Mouse (Mus musculus) heart, postnatal 36 days (tissue): ENCODE measurements around the gene Daxx. TPM values are rescaled to one million over a fixed set of nuclear protein-coding genes. Genes with fewer than 3 reads are reported as not detected.
A peak's percentile ranks its signal among the peaks of the same experiment; 100 is the strongest.

Experiments
- DNase-seq, 2 experiments: peaks; one replicate each; pipeline ENCODE4 v3.0.0; 2021 to 2022
- intact Hi-C: fragments of 180-260 bp; cut with DNase I; formaldehyde crosslinking; loops from one replicate; pipeline ENCODE4 v1.15.1; 2025
- total RNA-seq, 2 experiments: library from RNA; stranded (reverse); gene quantifications; 2 replicates each; pipeline ENCODE4 v1.2.3; 2021

The Daxx gene
- total RNA-seq, 2 experiments from 2014 or later = 15.7 to 18.0 TPM

DNA sequence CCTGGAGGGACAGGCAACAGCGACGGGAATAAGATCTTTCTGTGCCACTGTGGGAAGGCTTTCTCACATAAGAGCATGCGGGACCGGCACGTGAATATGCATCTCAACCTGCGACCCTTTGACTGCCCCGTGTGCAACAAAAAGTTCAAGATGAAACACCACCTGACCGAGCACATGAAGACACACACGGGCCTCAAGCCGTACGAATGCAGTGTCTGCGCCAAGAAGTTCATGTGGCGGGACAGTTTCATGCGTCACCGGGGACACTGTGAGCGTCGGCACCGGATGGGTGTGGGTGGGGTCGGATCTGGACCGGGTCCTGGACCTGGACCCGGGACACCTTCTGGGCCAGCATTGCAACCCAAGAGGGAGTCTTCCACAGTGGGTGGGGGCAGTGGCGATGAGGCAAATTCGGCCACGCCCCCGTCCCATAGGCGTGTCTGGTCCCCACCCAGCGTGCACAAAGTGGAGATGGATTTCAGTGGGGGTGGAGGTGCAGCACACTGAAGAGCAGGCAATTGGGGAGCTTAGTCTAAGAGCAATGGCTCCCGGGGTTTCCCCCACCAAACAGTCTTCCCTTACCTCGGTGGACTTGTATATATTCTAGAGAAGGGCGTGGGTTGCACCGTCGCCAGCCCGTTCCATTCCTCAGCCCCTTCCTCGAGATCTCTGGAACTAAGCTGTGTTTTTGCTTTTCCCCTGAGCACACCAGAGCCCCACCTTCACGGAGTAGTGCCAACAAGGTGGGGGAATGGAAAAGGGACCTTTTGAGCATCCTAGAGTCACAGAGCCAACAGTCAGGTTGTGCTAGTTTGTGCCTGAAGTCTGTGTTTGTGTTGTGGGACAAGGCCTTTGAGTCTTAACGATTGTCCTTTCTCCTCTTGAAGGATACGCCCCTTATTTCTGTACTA is 9.3 kb downstream of the Daxx start:
- DNase-seq = peak; percentile 55 to 59
- intact Hi-C loops = no loop called here

DNA sequence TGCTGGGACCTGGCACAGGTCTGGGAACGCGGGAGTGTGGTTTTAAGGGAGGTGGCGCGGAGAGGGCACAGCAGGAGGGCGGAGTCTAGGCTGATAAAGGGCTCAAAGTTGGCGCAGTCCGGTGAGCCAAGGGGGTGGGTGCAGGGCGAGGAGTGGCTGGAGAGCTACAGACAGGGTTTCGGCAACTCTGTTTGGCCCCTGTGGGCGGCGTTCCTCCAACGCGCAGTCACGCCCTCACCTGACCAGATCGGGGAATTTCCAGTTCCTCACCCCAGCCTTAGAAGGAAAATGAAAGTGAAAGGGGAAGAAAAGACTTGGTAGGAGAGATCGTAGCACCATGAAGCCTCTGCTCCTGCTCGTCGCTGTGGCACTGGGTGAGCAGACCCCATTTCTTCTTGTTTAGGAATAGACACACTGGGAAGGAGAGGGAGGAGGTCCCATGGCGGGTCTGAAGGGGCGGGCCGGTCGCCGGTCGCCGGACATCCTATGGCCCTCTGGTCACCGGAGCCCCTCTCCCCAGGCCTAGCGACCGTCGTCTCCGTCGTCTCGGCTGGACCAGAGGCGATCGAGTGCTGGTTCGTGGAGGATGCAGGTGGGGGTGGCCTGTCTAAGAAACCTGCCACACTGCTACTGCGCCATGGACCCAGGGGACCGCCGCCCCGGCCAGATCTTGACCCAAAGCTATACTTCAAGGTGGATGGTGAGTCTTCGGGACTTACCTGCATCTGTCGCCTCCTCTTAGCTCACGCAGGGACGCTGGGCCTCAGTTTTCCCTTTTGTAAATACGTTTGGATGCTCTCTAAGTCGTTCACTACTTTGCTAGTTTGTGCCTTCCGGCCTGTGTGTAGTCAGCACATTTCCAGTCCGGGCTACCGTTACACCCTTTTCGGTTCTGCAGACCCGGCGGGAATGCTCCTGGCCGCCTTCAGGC is 10.4 kb downstream of the Daxx start:
- intact Hi-C loops = loop anchor here (2.0 kb wide), 1 partner anchor 17 kb away; no protein-coding TSS in a partner anchor
- DNase-seq = peak; percentile 79 to 81

GRCm38 (mm10) chr17:33920282-33921097 is 11.3 kb downstream of the Daxx start:
- peak; percentile 86 to 88 for DNase-seq
- intact Hi-C loops = loop anchor here (2.0 kb wide), 1 partner anchor 18 kb away; no protein-coding TSS in a partner anchor

- intact Hi-C loops = loop anchor here (2.0 kb wide), 1 partner anchor 19 kb away; no protein-coding TSS in a partner anchor
- DNase-seq = no peak
Measured at GRCm38 (mm10) chr17:33921361-33921760, 12.1 kb downstream of the Daxx start.

GRCm38 (mm10) chr17:33924577-33925283 is 15.5 kb downstream of the Daxx start:
- peak in 1 of 2 experiments; percentile 55 for DNase-seq
- intact Hi-C loops = loop anchor here (5.0 kb wide), 1 partner anchor 32 kb away; the partner anchor contains the start of gene Kifc1

DNA sequence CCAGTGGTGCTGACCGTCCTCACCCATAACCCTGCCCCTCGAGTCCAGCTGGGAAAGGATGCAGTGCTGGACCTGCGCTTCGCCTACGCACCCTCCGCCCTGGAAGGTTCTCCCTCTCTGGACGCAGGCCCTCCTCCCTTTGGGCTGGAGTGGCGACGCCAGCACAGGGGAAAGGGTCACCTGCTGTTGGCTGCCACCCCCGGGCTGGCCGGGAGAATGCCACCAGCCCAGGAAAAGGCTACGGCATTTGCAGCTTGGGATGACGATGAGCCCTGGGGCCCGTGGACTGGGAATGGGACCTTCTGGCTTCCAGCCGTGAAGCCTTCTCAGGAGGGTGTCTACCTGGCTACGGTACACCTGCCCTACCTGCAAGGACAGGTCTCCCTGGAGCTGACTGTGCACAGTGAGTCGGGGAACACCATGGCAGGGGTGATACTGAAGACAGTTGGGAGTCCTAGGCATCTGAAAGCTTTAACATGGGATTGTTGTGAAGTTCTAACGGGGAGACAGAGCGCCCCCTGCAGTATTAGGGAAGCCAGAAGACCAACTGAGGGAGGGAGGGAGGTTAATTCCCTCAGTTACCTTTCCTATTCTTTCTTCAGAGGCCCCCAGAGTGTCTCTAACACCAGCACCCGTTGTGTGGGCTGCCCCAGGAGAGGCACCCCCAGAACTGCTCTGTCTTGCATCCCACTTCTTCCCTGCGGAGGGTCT is 16.3 kb downstream of the Daxx start:
- intact Hi-C loops = loop anchor here (5.0 kb wide), 1 partner anchor 33 kb away; the partner anchor contains the start of gene Kifc1
- no peak for DNase-seq

GRCm38 (mm10) chr17:33926207-33926932 is 17.2 kb downstream of the Daxx start:
- DNase-seq = no peak
- intact Hi-C loops = loop anchor here (5.0 kb wide), 1 partner anchor 34 kb away; the partner anchor contains the start of gene Kifc1

- intact Hi-C loops = loop anchor here (5.0 kb wide), 1 partner anchor 36 kb away; the partner anchor contains the start of gene Kifc1
- DNase-seq = no peak
Measured at GRCm38 (mm10) chr17:33928251-33928947, 19.2 kb downstream of the Daxx start.

DNA sequence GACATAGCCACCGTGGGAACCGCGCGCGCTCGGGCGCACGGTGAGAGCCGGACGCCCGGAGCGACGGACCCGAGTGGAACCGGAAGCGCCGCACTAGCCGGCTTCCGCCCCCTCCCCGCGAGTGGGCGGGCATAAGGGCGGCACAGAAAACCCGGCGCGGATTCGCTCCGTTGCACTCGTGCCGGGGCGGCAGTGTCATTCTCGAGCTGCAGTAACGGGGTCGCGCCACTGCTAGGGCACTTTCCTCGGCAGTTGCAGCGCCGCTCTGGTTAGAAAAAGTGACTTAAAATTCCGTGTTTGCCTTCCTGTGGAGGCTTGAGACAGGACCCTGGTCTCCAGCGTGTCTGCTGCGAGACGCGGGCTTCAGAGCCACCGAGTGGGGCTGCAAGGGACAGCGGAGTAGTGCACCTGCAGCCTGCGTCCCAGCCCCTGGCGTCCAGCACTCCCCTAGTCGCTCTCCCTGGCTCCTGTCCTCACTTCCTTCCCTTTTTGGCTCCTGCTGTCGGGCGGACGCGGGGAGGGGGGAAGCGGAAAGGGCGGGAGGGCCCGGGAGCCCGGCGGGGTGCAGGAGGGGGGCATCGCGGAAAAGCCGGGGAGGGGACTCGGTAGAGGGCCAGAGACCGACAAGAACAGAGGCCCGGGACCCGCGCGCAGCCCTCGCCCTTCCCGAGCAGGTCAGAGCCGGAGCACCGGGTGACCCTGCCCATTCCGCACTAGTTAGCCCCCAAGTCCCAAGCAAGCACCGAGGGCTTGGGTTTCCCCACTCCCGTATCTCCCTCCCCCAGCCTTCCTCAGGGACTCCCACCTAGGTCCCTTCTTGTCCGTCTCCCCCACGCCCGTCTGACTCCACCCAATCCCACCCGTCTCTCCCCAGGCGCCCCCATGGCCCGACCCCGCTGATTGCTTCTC is 20.4 kb downstream of the Daxx start, which contains the start of gene Rgl2:
Rgl2 (plus strand) TSS at position 173 of the 909 bp plus-strand sequence.
- peak; percentile 94 to 95 for DNase-seq
- intact Hi-C loops = loop anchor here (1.0 to 5.0 kb wide), 2 partner anchors 26 to 37 kb away; partner anchors contain the start of genes Kifc1 and Vps52

- intact Hi-C loops = no loop called here
- peak; percentile 54 to 63 for DNase-seq
Measured at GRCm38 (mm10) chr17:33930280-33931158, 21.3 kb downstream of the Daxx start.

- intact Hi-C loops = no loop called here
Measured at GRCm38 (mm10) chr17:33931159-33931866, 22.1 kb downstream of the Daxx start.

GRCm38 (mm10) chr17:33931947-33932346 is 22.7 kb downstream of the Daxx start:
- intact Hi-C loops = no loop called here
- no peak for DNase-seq

More at GRCm38 (mm10) chr17:33931159-33931866, 22.1 kb downstream of the Daxx start:
- DNase-seq = no peak

DNA sequence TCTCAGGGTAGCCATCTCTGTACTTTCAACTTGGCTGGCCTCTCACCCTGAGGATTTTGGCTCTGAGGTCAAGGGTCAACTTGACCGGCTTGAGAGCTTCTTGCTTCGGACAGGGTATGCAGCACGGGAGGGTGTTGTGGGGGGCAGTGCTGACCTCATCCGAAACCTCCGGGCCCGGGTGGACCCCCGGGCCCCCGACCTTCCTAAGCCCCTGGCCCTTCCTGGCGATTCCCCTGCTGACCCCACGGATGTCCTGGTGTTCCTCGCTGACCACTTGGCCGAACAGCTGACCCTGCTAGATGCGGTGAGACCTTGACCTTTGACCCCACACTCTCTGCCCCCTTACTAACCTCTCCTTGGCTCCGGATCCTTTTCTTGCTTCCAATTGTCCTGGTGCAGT is 23.2 kb downstream of the Daxx start:
- intact Hi-C loops = no loop called here
- DNase-seq = no peak

DNA sequence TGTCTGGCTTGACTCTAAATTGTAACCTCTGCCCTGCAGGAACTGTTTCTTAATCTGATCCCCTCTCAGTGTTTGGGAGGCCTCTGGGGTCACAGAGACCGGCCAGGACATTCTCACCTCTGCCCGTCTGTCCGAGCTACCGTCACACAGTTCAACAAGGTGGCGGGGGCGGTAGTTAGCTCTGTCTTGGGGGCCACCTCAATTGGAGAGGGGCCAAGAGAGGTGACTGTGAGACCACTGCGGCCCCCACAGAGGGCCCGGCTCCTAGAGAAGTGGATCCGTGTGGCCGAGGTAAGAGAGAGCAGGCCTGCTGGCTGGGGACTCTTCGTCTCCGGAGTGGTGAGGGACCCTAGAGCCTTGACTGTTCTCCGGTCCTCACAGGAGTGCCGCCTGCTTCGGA is 23.8 kb downstream of the Daxx start:
- DNase-seq = no peak
- intact Hi-C loops = no loop called here
